Mouse (Mus musculus) CD8-positive naive resting alpha-beta T cell, adult 2 months (primary cell): ENCODE data around the gene Krtap6-2.

ENCODE experiments used
- DNase-seq, 2 experiments: peaks; one replicate each; pipeline ENCODE4 v3.0.0; 2022; ENCODE audit warnings: low read depth in 2 of 2, low spot score in 2 of 2

The Krtap6-2 gene

GRCm38 (mm10) chr16:89420011-89420410 is at the start of gene Krtap6-2:
TSS of gene Krtap6-2 (minus strand) at chr16:89420111.
- no peak for DNase-seq

GRCm38 (mm10) chr16:89461189-89461588 is 41.3 kb upstream of the Krtap6-2 start:
- DNase-seq: no peak

- DNase-seq: no peak
Measured at GRCm38 (mm10) chr16:89429586-89429985, 9.7 kb upstream of the Krtap6-2 start.

- DNase-seq: no peak
Measured at GRCm38 (mm10) chr16:89425310-89425709, 5.4 kb upstream of the Krtap6-2 start.

- no peak for DNase-seq
Measured at GRCm38 (mm10) chr16:89416311-89416710, 3.6 kb downstream of the Krtap6-2 start.

GRCm38 (mm10) chr16:89410345-89411068 is 9.4 kb downstream of the Krtap6-2 start:
- DNase-seq: no peak

GRCm38 (mm10) chr16:89403768-89404167 is 16.1 kb downstream of the Krtap6-2 start, which contains the start of gene Krtap21-1:
TSS of gene Krtap21-1 (minus strand) at chr16:89403868.
- no peak for DNase-seq

- no peak for DNase-seq
Measured at GRCm38 (mm10) chr16:89372734-89373461, 47.0 kb downstream of the Krtap6-2 start.
